ENCODE assay signal across 8 mouse cellular contexts in genomic region chr1:131199976-131200375, GRCm38 (mm10). TPM values are rescaled to one million over a fixed set of nuclear protein-coding genes. Genes with fewer than 3 reads are reported as not detected.
DNase-seq lines count a peak whose midpoint lies in the region; ATAC-seq and TF ChIP-seq lines count a peak whose summit lies in the region.

No protein-coding gene starts in this region.

- no peak for TF ChIP-seq CTCF in heart, postnatal 0 days (IDR thresholded peaks at IDR 0.05; ENCODE audit: low read depth)
- peak; percentile 42; the same call in 1 of the 2 replicates for TF ChIP-seq CTCF in liver, embryonic 14.5 days (IDR thresholded peaks at IDR 0.05; ENCODE audit: low read depth)

- no peaks in the 10 kb centered on the region for H3K27me3 ChIP-seq in midbrain, embryonic 11.5 days (ENCODE audit: control insufficient read depth, insufficient read depth, low read length)
- H3K27me3 ChIP-seq in midbrain, embryonic 15.5 days (replicated peaks): no peaks in the 10 kb centered on the region
- no peaks in the 10 kb centered on the region for H3K27me3 ChIP-seq in heart, postnatal 0 days (ENCODE audit: control insufficient read depth, insufficient read depth, low read length)
- no peaks in the 10 kb centered on the region for H3K27me3 ChIP-seq in liver, embryonic 14.5 days (ENCODE audit: control insufficient read depth, insufficient read depth, low read length)
- no peaks in the 10 kb centered on the region for H3K27me3 ChIP-seq in midbrain, embryonic 14.5 days (ENCODE audit: control insufficient read depth, insufficient read depth, low read length)

- 67% methylated on average over 12 of the region's 12 CpGs for WGBS in midbrain, embryonic 11.5 days
- WGBS in midbrain, embryonic 15.5 days: 64% methylated on average over 12 of the region's 12 CpGs
- WGBS in heart, postnatal 0 days: 62% methylated on average over 12 of the region's 12 CpGs
- 17% methylated on average over 12 of the region's 12 CpGs for WGBS in liver, embryonic 14.5 days (ENCODE audit: insufficient replicate concordance)
- 58% methylated on average over 12 of the region's 12 CpGs for WGBS in midbrain, embryonic 14.5 days

- no peak for ATAC-seq in midbrain, embryonic 11.5 days (ENCODE audit: low FRiP score)
- ATAC-seq in midbrain, embryonic 15.5 days (replicated peaks): no peak
- ATAC-seq in heart, postnatal 0 days (ENCODE audit: insufficient read depth, low read depth): no peak
- ATAC-seq in liver, embryonic 14.5 days (ENCODE audit: insufficient read depth): peak; percentile 72
- no peak for ATAC-seq in midbrain, embryonic 14.5 days (ENCODE audit: low FRiP score, low TSS enrichment)

- H3K9ac ChIP-seq in midbrain, embryonic 11.5 days (ENCODE audit: low read length): no peak overlapping the region
- no peak overlapping the region for H3K9ac ChIP-seq in midbrain, embryonic 15.5 days
- H3K9ac ChIP-seq in heart, postnatal 0 days (replicated peaks; ENCODE audit: low read depth, low read length): no peak overlapping the region
- no peak overlapping the region for H3K9ac ChIP-seq in liver, embryonic 14.5 days (replicated peaks)
- H3K9ac ChIP-seq in midbrain, embryonic 14.5 days (replicated peaks; ENCODE audit: low read length): no peak overlapping the region

- H3K4me3 ChIP-seq in midbrain, embryonic 11.5 days (ENCODE audit: low read depth, low read length): no peak overlapping the region
- no peak overlapping the region for H3K4me3 ChIP-seq in midbrain, embryonic 15.5 days
- peak overlapping the region; percentile 23; the same call in 1 of the 2 replicates for H3K4me3 ChIP-seq in heart, postnatal 0 days (ENCODE audit: low read depth, low read length)
- peak overlapping the region; percentile 32 to 46 for H3K4me3 ChIP-seq in liver, embryonic 14.5 days (ENCODE audit: insufficient read depth in 1 of 2, low read depth in 2 of 2, low read length in 2 of 2)
- H3K4me3 ChIP-seq in midbrain, embryonic 14.5 days (replicated peaks; ENCODE audit: low read depth, low read length): no peak overlapping the region

- H3K36me3 ChIP-seq in midbrain, embryonic 11.5 days (ENCODE audit: control insufficient read depth, insufficient read depth, low read length): no peaks in the 10 kb centered on the region
- no peaks in the 10 kb centered on the region for H3K36me3 ChIP-seq in midbrain, embryonic 15.5 days (replicated peaks)
- H3K36me3 ChIP-seq in heart, postnatal 0 days (replicated peaks; ENCODE audit: control insufficient read depth, insufficient read depth, low read length): no peaks in the 10 kb centered on the region
- no peaks in the 10 kb centered on the region for H3K36me3 ChIP-seq in liver, embryonic 14.5 days (replicated peaks; ENCODE audit: control insufficient read depth, insufficient read depth, low read depth)
- no peaks in the 10 kb centered on the region for H3K36me3 ChIP-seq in midbrain, embryonic 14.5 days (ENCODE audit: control insufficient read depth, insufficient read depth, low read length)

- DNase-seq in midbrain, embryonic 11.5 days (ENCODE audit: low spot score, missing footprints): peak; percentile 77
- DNase-seq in brain, adult 2 months (ENCODE audit: low read depth, low spot score): peak; percentile 59
- no peak for DNase-seq in heart, postnatal 0 days (ENCODE audit: low spot score)
- DNase-seq in liver, embryonic 14.5 days (ENCODE audit: low read depth in 3 of 3, low spot score in 3 of 3): peak in 2 of 3 experiments; percentile 32 to 46
- peak; percentile 88 to 94 for DNase-seq in spleen, adult 18-20 months
- DNase-seq in ovary, postnatal 14 days (ENCODE audit: low spot score): no peak
- no peak for DNase-seq in midbrain, embryonic 14.5 days

- H3K4me2 ChIP-seq in midbrain, embryonic 11.5 days: no peak overlapping the region
- no peak overlapping the region for H3K4me2 ChIP-seq in midbrain, embryonic 15.5 days
- H3K4me2 ChIP-seq in heart, postnatal 0 days (ENCODE audit: low read depth, low read length): no peak overlapping the region; the same call in 1 of the 2 replicates
- peak overlapping the region; percentile 35 for H3K4me2 ChIP-seq in liver, embryonic 14.5 days (ENCODE audit: low read depth)
- H3K4me2 ChIP-seq in midbrain, embryonic 14.5 days (ENCODE audit: low read length): no peak overlapping the region

- H3K4me1 ChIP-seq in midbrain, embryonic 11.5 days (ENCODE audit: control insufficient read depth, insufficient read depth, low read length): no peaks in the 10 kb centered on the region; the same call in 1 of the 2 replicates
- H3K4me1 ChIP-seq in midbrain, embryonic 15.5 days: no peaks in the 10 kb centered on the region
- no peaks in the 10 kb centered on the region for H3K4me1 ChIP-seq in heart, postnatal 0 days (ENCODE audit: control insufficient read depth, insufficient read depth)
- H3K4me1 ChIP-seq in liver, embryonic 14.5 days (replicated peaks; ENCODE audit: control insufficient read depth in 2 of 2, insufficient read depth in 2 of 2, low read length in 1 of 2): no peaks in the 10 kb centered on the region; a peak in 1 of 4 replicates
- no peaks in the 10 kb centered on the region for H3K4me1 ChIP-seq in midbrain, embryonic 14.5 days (ENCODE audit: control insufficient read depth, insufficient read depth, low read length)

- no peak for TF ChIP-seq EP300 in heart, postnatal 0 days (IDR thresholded peaks at IDR 0.05; ENCODE audit: low read depth)
- no peak for TF ChIP-seq EP300 in liver, embryonic 14.5 days (IDR thresholded peaks at IDR 0.05; ENCODE audit: low read depth)

- H3K9me3 ChIP-seq in midbrain, embryonic 11.5 days (ENCODE audit: control insufficient read depth, low read length): no peaks in the 10 kb centered on the region
- no peaks in the 10 kb centered on the region for H3K9me3 ChIP-seq in midbrain, embryonic 15.5 days
- no peaks in the 10 kb centered on the region for H3K9me3 ChIP-seq in heart, postnatal 0 days (replicated peaks; ENCODE audit: control insufficient read depth, low read length)
- H3K9me3 ChIP-seq in liver, embryonic 14.5 days (ENCODE audit: control insufficient read depth, low read length): no peaks in the 10 kb centered on the region
- H3K9me3 ChIP-seq in midbrain, embryonic 14.5 days (ENCODE audit: control insufficient read depth, low read length): no peaks in the 10 kb centered on the region

- H3K27ac ChIP-seq in midbrain, embryonic 11.5 days (ENCODE audit: low read depth, low read length): no peak overlapping the region
- H3K27ac ChIP-seq in midbrain, embryonic 15.5 days: no peak overlapping the region
- H3K27ac ChIP-seq in heart, postnatal 0 days (ENCODE audit: low read depth): no peak overlapping the region
- no peak overlapping the region for H3K27ac ChIP-seq in liver, embryonic 14.5 days
- no peak overlapping the region for H3K27ac ChIP-seq in midbrain, embryonic 14.5 days (replicated peaks; ENCODE audit: low read depth, low read length)

RNA-seq across cellular contexts. Expression of gene Rassf5, which starts 45.1 kb away (rescaled TPM):
- polyA plus RNA-seq in midbrain, embryonic 11.5 days (2014; fragmentation: Nextera tagmentation; extraction: Ambion mirVana): 0.52 and 1.00 TPM in 2 replicates
- 3.2 and 3.6 TPM in 2 replicates for polyA plus RNA-seq in midbrain, embryonic 15.5 days (2015; fragmentation: Nextera tagmentation; extraction: Ambion mirVana)
- 3.3 and 23.4 TPM in 2 replicates for total RNA-seq in heart, postnatal 0 days (2014; rRNA removed; ENCODE audit: low replicate concordance)
- polyA plus RNA-seq in heart, postnatal 0 days (2015; fragmentation: Nextera tagmentation; extraction: Ambion mirVana): 2.9 and 3.3 TPM in 2 replicates
- 2.1 TPM in 2 replicates for polyA plus RNA-seq in liver, embryonic 14.5 days (2012; rRNA removed)
- polyA plus RNA-seq in liver, embryonic 14.5 days (2014; fragmentation: Nextera tagmentation; extraction: Ambion mirVana): 3.6 and 3.7 TPM in 2 replicates
- 2.9 and 3.0 TPM in 2 replicates for polyA plus RNA-seq in midbrain, embryonic 14.5 days (2014; fragmentation: Nextera tagmentation; extraction: Ambion mirVana)

RNA-seq across cellular contexts. Expression of gene Eif2d, which starts 47.0 kb away (rescaled TPM):
- polyA plus RNA-seq in midbrain, embryonic 11.5 days (2014; fragmentation: Nextera tagmentation; extraction: Ambion mirVana): 55.7 and 56.7 TPM in 2 replicates
- polyA plus RNA-seq in midbrain, embryonic 15.5 days (2015; fragmentation: Nextera tagmentation; extraction: Ambion mirVana): 50.7 and 53.6 TPM in 2 replicates
- 16.6 and 27.0 TPM in 2 replicates for total RNA-seq in heart, postnatal 0 days (2014; rRNA removed; ENCODE audit: low replicate concordance)
- polyA plus RNA-seq in heart, postnatal 0 days (2015; fragmentation: Nextera tagmentation; extraction: Ambion mirVana): 38.3 and 39.6 TPM in 2 replicates
- polyA plus RNA-seq in liver, embryonic 14.5 days (2012; rRNA removed): 15.8 and 19.0 TPM in 2 replicates
- polyA plus RNA-seq in liver, embryonic 14.5 days (2014; fragmentation: Nextera tagmentation; extraction: Ambion mirVana): 29.2 and 30.1 TPM in 2 replicates
- polyA plus RNA-seq in midbrain, embryonic 14.5 days (2014; fragmentation: Nextera tagmentation; extraction: Ambion mirVana): 47.3 and 54.8 TPM in 2 replicates

Comparison
In these comparisons a context has a peak if more than half of its experiments do, and no peak if none do; other contexts are left out.
1. DNase-seq: peak in midbrain, embryonic 11.5 days (single experiment), brain, adult 2 months (single experiment), liver, embryonic 14.5 days (2 of 3) and spleen, adult 18-20 months (2 of 2); none in heart, postnatal 0 days (single experiment), ovary, postnatal 14 days (single experiment) and midbrain, embryonic 14.5 days (single experiment).
2. H3K4me3 ChIP-seq: peak in heart, postnatal 0 days (single experiment) and liver, embryonic 14.5 days (2 of 2); none in midbrain, embryonic 11.5 days (single experiment), midbrain, embryonic 15.5 days (single experiment) and midbrain, embryonic 14.5 days (single experiment).